Mouse (Mus musculus): Measurements from ENCODE around the gene Npas2. TPM values are rescaled to one million over a fixed set of nuclear protein-coding genes. Genes with fewer than 3 reads are reported as not detected.

Npas2 gene
- polyA plus RNA-seq, 1 experiment from 2014 or later: 0.53 TPM

- peaks cover 22% of the 10 kb centered on the region for H3K4me1 ChIP-seq
- ATAC-seq (ENCODE audit: extremely low read depth, insufficient number of reproducible peaks, low FRiP score, low TSS enrichment): peak; percentile 97
- peak within 1 kb of the TSS; percentile 95 for H3K4me2 ChIP-seq
- H3K9ac ChIP-seq: peak within 1 kb of the TSS; percentile 100
- H3K4me3 ChIP-seq: peak within 1 kb of the TSS; percentile 96
- H3K9me3 ChIP-seq: no peaks in the 10 kb centered on the region
- no peaks in the 10 kb centered on the region for H3K27me3 ChIP-seq (replicated peaks)
- peak within 1 kb of the TSS; percentile 90 for H3K27ac ChIP-seq (replicated peaks)
- H3K36me3 ChIP-seq: peaks cover 37% of the 10 kb centered on the region
- WGBS: under 1% methylated on average over 62 of the region's 62 CpGs
Measured at GRCm38 (mm10) chr1:39367601-39368266, 174.2 kb downstream of the Npas2 start, which contains the start of gene Rpl31. Rpl31 (plus strand) TSS chr1:39367842.

GRCm38 (mm10) chr1:39368267-39368841, 174.8 kb downstream of the Npas2 start:
- ATAC-seq (ENCODE audit: extremely low read depth, insufficient number of reproducible peaks, low FRiP score, low TSS enrichment): peak; percentile 33; the same call in 1 of the 2 replicates
- H3K36me3 ChIP-seq: peaks cover 43% of the 10 kb centered on the region
- H3K4me3 ChIP-seq: peak overlapping the region; percentile 96
- no peaks in the 10 kb centered on the region for H3K27me3 ChIP-seq (replicated peaks)
- H3K9me3 ChIP-seq: no peaks in the 10 kb centered on the region
- peak overlapping the region; percentile 90 for H3K27ac ChIP-seq (replicated peaks)
- WGBS: under 1% methylated on average over 34 of the region's 34 CpGs
- peaks cover 22% of the 10 kb centered on the region for H3K4me1 ChIP-seq
- peak overlapping the region; percentile 100 for H3K9ac ChIP-seq
- peak overlapping the region; percentile 95 for H3K4me2 ChIP-seq

GRCm38 (mm10) chr1:39370431-39370830, 176.9 kb downstream of the Npas2 start:
- H3K4me1 ChIP-seq: peaks cover 22% of the 10 kb centered on the region
- no peaks in the 10 kb centered on the region for H3K27me3 ChIP-seq (replicated peaks)
- H3K36me3 ChIP-seq: peaks cover 63% of the 10 kb centered on the region
- WGBS: 73% methylated on average over 6 of the region's 6 CpGs
- H3K4me3 ChIP-seq: no peak overlapping the region
- no peak overlapping the region for H3K4me2 ChIP-seq
- no peak for ATAC-seq (ENCODE audit: extremely low read depth, insufficient number of reproducible peaks, low FRiP score, low TSS enrichment)
- H3K9ac ChIP-seq: peak overlapping the region; percentile 65
- no peak overlapping the region for H3K27ac ChIP-seq (replicated peaks)
- no peaks in the 10 kb centered on the region for H3K9me3 ChIP-seq

- H3K4me3 ChIP-seq: no peak overlapping the region
- peaks cover 77% of the 10 kb centered on the region for H3K36me3 ChIP-seq
- peaks cover 16% of the 10 kb centered on the region for H3K4me1 ChIP-seq
- H3K4me2 ChIP-seq: no peak overlapping the region
- H3K27me3 ChIP-seq (replicated peaks): no peaks in the 10 kb centered on the region
- H3K9me3 ChIP-seq: no peaks in the 10 kb centered on the region
- WGBS: 76% methylated on average over 8 of the region's 8 CpGs
- H3K9ac ChIP-seq: no peak overlapping the region; the same call in 1 of the 2 replicates
- H3K27ac ChIP-seq (replicated peaks): 0 out of 2 replicates have a peak overlapping the region, but pooled peaks have one; percentile 20
- no peak for ATAC-seq (ENCODE audit: extremely low read depth, insufficient number of reproducible peaks, low FRiP score, low TSS enrichment)
Measured at GRCm38 (mm10) chr1:39372220-39372843, 178.8 kb downstream of the Npas2 start.

GRCm38 (mm10) chr1:39373378-39373777, 179.8 kb downstream of the Npas2 start:
- ATAC-seq (ENCODE audit: extremely low read depth, insufficient number of reproducible peaks, low FRiP score, low TSS enrichment): no peak
- Histone ChIP-seq H3K4me2 (no peak overlapping the region), H3K27ac (replicated peaks) (no peak overlapping the region), H3K9ac (no peak overlapping the region), H3K9me3 (no peaks in the 10 kb centered on the region), H3K4me1 (peaks cover 16% of the 10 kb centered on the region), H3K4me3 (no peak overlapping the region), H3K36me3 (peaks cover 87% of the 10 kb centered on the region), H3K27me3 (replicated peaks) (no peaks in the 10 kb centered on the region)
- 73% methylated on average over 4 of the region's 4 CpGs for WGBS

- no peak for ATAC-seq (ENCODE audit: extremely low read depth, insufficient number of reproducible peaks, low FRiP score, low TSS enrichment)
- no peak overlapping the region for H3K4me3 ChIP-seq
- H3K27me3 ChIP-seq (replicated peaks): no peaks in the 10 kb centered on the region
- H3K4me2 ChIP-seq: no peak overlapping the region
- H3K27ac ChIP-seq (replicated peaks): no peak overlapping the region
- H3K9ac ChIP-seq: no peak overlapping the region
- WGBS: 78% methylated on average over 5 of the region's 5 CpGs
- H3K36me3 ChIP-seq: peaks cover 89% of the 10 kb centered on the region
- H3K9me3 ChIP-seq: no peaks in the 10 kb centered on the region
- H3K4me1 ChIP-seq: peaks cover 14% of the 10 kb centered on the region
Measured at GRCm38 (mm10) chr1:39374231-39374809, 180.8 kb downstream of the Npas2 start.

- no peak for ATAC-seq (ENCODE audit: extremely low read depth, insufficient number of reproducible peaks, low FRiP score, low TSS enrichment)
- no peak overlapping the region for H3K4me3 ChIP-seq
- no peaks in the 10 kb centered on the region for H3K27me3 ChIP-seq (replicated peaks)
- H3K27ac ChIP-seq (replicated peaks): no peak overlapping the region
- H3K4me1 ChIP-seq: peaks cover 5% of the 10 kb centered on the region
- no peak overlapping the region for H3K9ac ChIP-seq
- H3K36me3 ChIP-seq: peaks cover 77% of the 10 kb centered on the region
- H3K9me3 ChIP-seq: no peaks in the 10 kb centered on the region
- H3K4me2 ChIP-seq: no peak overlapping the region
- 82% methylated on average over 7 of the region's 7 CpGs for WGBS
Measured at GRCm38 (mm10) chr1:39376121-39376520, 182.6 kb downstream of the Npas2 start.

GRCm38 (mm10) chr1:39376726-39377240, 183.3 kb downstream of the Npas2 start:
- no peak for ATAC-seq (ENCODE audit: extremely low read depth, insufficient number of reproducible peaks, low FRiP score, low TSS enrichment)
- Histone ChIP-seq H3K4me3 (no peak overlapping the region), H3K27me3 (replicated peaks) (no peaks in the 10 kb centered on the region), H3K36me3 (peaks cover 71% of the 10 kb centered on the region), H3K4me1 (peaks cover 5% of the 10 kb centered on the region), H3K9ac (no peak overlapping the region), H3K9me3 (no peaks in the 10 kb centered on the region), H3K4me2 (no peak overlapping the region), H3K27ac (replicated peaks) (no peak overlapping the region)
- WGBS: 91% methylated on average over 9 of the region's 9 CpGs

GRCm38 (mm10) chr1:39378540-39378939, 185.0 kb downstream of the Npas2 start:
- ATAC-seq (ENCODE audit: extremely low read depth, insufficient number of reproducible peaks, low FRiP score, low TSS enrichment): no peak
- Histone ChIP-seq H3K4me3 (no peak overlapping the region), H3K4me1 (peaks cover 5% of the 10 kb centered on the region), H3K4me2 (no peak overlapping the region), H3K9ac (no peak overlapping the region), H3K9me3 (no peaks in the 10 kb centered on the region), H3K36me3 (peaks cover 54% of the 10 kb centered on the region), H3K27ac (replicated peaks) (no peak overlapping the region), H3K27me3 (replicated peaks) (no peaks in the 10 kb centered on the region)
- WGBS: 87% methylated on average over 1 of the region's 1 CpGs

- Histone ChIP-seq H3K9me3 (no peaks in the 10 kb centered on the region), H3K27ac (replicated peaks) (no peak overlapping the region), H3K4me2 (no peak overlapping the region), H3K27me3 (replicated peaks) (no peaks in the 10 kb centered on the region), H3K4me3 (no peak overlapping the region), H3K4me1 (peaks cover 5% of the 10 kb centered on the region), H3K36me3 (peaks cover 51% of the 10 kb centered on the region), H3K9ac (no peak overlapping the region)
- no peak for ATAC-seq (ENCODE audit: extremely low read depth, insufficient number of reproducible peaks, low FRiP score, low TSS enrichment)
- WGBS: 47% methylated on average over 5 of the region's 5 CpGs
Measured at GRCm38 (mm10) chr1:39379021-39379420, 185.5 kb downstream of the Npas2 start.

- no peaks in the 10 kb centered on the region for H3K9me3 ChIP-seq
- no peak overlapping the region for H3K4me2 ChIP-seq
- ATAC-seq (ENCODE audit: extremely low read depth, insufficient number of reproducible peaks, low FRiP score, low TSS enrichment): no peak
- H3K9ac ChIP-seq: no peak overlapping the region
- no peak overlapping the region for H3K4me3 ChIP-seq
- 85% methylated on average over 9 of the region's 9 CpGs for WGBS
- no peaks in the 10 kb centered on the region for H3K27me3 ChIP-seq (replicated peaks)
- H3K27ac ChIP-seq (replicated peaks): no peak overlapping the region
- H3K36me3 ChIP-seq: peaks cover 51% of the 10 kb centered on the region
- peaks cover 5% of the 10 kb centered on the region for H3K4me1 ChIP-seq
Measured at GRCm38 (mm10) chr1:39381017-39381416, 187.5 kb downstream of the Npas2 start.

All from heart, embryonic 13.5 days (tissue).